Mouse (Mus musculus): ENCODE data around the gene Rab10. TPM values are rescaled to one million over a fixed set of nuclear protein-coding genes. Genes with fewer than 3 reads are reported as not detected.

Gene Rab10
- polyA plus RNA-seq, 1 experiment from 2014 or later, result 111 TPM

GRCm38 (mm10) chr12:3344155-3344554 is 34.4 kb upstream of the Rab10 start:
- H3K27me3 ChIP-seq (ENCODE audit: control insufficient read depth, insufficient read depth, low read length), result no peaks in the 10 kb centered on the region
- H3K36me3 ChIP-seq (ENCODE audit: control insufficient read depth, insufficient read depth, low read length), result no peaks in the 10 kb centered on the region
- DNase-seq (ENCODE audit: low spot score), result no peak
- no peak for ATAC-seq (replicated peaks; ENCODE audit: low FRiP score)
- no peak overlapping the region for H3K9ac ChIP-seq (ENCODE audit: low read length)
- H3K27ac ChIP-seq (ENCODE audit: low read depth, low read length), result no peak overlapping the region
- H3K4me3 ChIP-seq (ENCODE audit: low read depth, low read length), result no peak overlapping the region
- H3K4me1 ChIP-seq (replicated peaks; ENCODE audit: control insufficient read depth, insufficient read depth, low read length), result no peaks in the 10 kb centered on the region
- H3K9me3 ChIP-seq (ENCODE audit: control insufficient read depth, low read length), result no peaks in the 10 kb centered on the region; the same call in 1 of the 2 replicates
- H3K4me2 ChIP-seq (ENCODE audit: low read depth, low read length, severe bottlenecking), result no peak overlapping the region
- 90% methylated on average over 2 of the region's 2 CpGs for WGBS

- Histone ChIP-seq H3K4me3 (ENCODE audit: low read depth, low read length) (no peak overlapping the region), H3K27ac (ENCODE audit: low read depth, low read length) (no peak overlapping the region), H3K36me3 (ENCODE audit: control insufficient read depth, insufficient read depth, low read length) (no peaks in the 10 kb centered on the region), H3K4me2 (ENCODE audit: low read depth, low read length, severe bottlenecking) (no peak overlapping the region), H3K4me1 (replicated peaks; ENCODE audit: control insufficient read depth, insufficient read depth, low read length) (no peaks in the 10 kb centered on the region), H3K9ac (ENCODE audit: low read length) (no peak overlapping the region), H3K9me3 (ENCODE audit: control insufficient read depth, low read length) (no peaks in the 10 kb centered on the region; the same call in 1 of the 2 replicates), H3K27me3 (ENCODE audit: control insufficient read depth, insufficient read depth, low read length) (no peaks in the 10 kb centered on the region)
- no peak for ATAC-seq (replicated peaks; ENCODE audit: low FRiP score)
- DNase-seq (ENCODE audit: low spot score), result no peak
- 85% methylated on average over 1 of the region's 1 CpGs for WGBS
These were observed 29.2 kb upstream of the Rab10 start for GRCm38 (mm10) chr12:3338931-3339330.

GRCm38 (mm10) chr12:3329677-3330076 is 19.9 kb upstream of the Rab10 start:
- no peak for DNase-seq (ENCODE audit: low spot score)

GRCm38 (mm10) chr12:3325232-3325631 is 15.5 kb upstream of the Rab10 start:
- Histone ChIP-seq H3K4me2 (ENCODE audit: low read depth, low read length, severe bottlenecking) (no peak overlapping the region), H3K9me3 (ENCODE audit: control insufficient read depth, low read length) (no peaks in the 10 kb centered on the region; the same call in 1 of the 2 replicates), H3K4me3 (ENCODE audit: low read depth, low read length) (no peak overlapping the region), H3K36me3 (ENCODE audit: control insufficient read depth, insufficient read depth, low read length) (no peaks in the 10 kb centered on the region), H3K27me3 (ENCODE audit: control insufficient read depth, insufficient read depth, low read length) (no peaks in the 10 kb centered on the region), H3K4me1 (replicated peaks; ENCODE audit: control insufficient read depth, insufficient read depth, low read length) (no peaks in the 10 kb centered on the region), H3K27ac (ENCODE audit: low read depth, low read length) (no peak overlapping the region), H3K9ac (ENCODE audit: low read length) (no peak overlapping the region)
- no peak for ATAC-seq (replicated peaks; ENCODE audit: low FRiP score)
- DNase-seq (ENCODE audit: low spot score), result no peak
- WGBS, result 86% methylated on average over 2 of the region's 2 CpGs

More at GRCm38 (mm10) chr12:3329677-3330076, 19.9 kb upstream of the Rab10 start:
- Histone ChIP-seq H3K9ac (ENCODE audit: low read length) (no peak overlapping the region), H3K36me3 (ENCODE audit: control insufficient read depth, insufficient read depth, low read length) (no peaks in the 10 kb centered on the region), H3K4me2 (ENCODE audit: low read depth, low read length, severe bottlenecking) (no peak overlapping the region), H3K27me3 (ENCODE audit: control insufficient read depth, insufficient read depth, low read length) (no peaks in the 10 kb centered on the region), H3K4me1 (replicated peaks; ENCODE audit: control insufficient read depth, insufficient read depth, low read length) (no peaks in the 10 kb centered on the region), H3K9me3 (ENCODE audit: control insufficient read depth, low read length) (no peaks in the 10 kb centered on the region; the same call in 1 of the 2 replicates), H3K4me3 (ENCODE audit: low read depth, low read length) (no peak overlapping the region), H3K27ac (ENCODE audit: low read depth, low read length) (no peak overlapping the region)
- 77% methylated on average over 4 of the region's 4 CpGs for WGBS
- no peak for ATAC-seq (replicated peaks; ENCODE audit: low FRiP score)

- WGBS, result 83% methylated on average over 6 of the region's 6 CpGs
- Histone ChIP-seq H3K9ac (ENCODE audit: low read length) (no peak overlapping the region), H3K36me3 (ENCODE audit: control insufficient read depth, insufficient read depth, low read length) (no peaks in the 10 kb centered on the region), H3K4me1 (replicated peaks; ENCODE audit: control insufficient read depth, insufficient read depth, low read length) (no peaks in the 10 kb centered on the region), H3K4me3 (ENCODE audit: low read depth, low read length) (no peak overlapping the region), H3K9me3 (ENCODE audit: control insufficient read depth, low read length) (no peaks in the 10 kb centered on the region), H3K4me2 (ENCODE audit: low read depth, low read length, severe bottlenecking) (no peak overlapping the region), H3K27ac (ENCODE audit: low read depth, low read length) (no peak overlapping the region), H3K27me3 (ENCODE audit: control insufficient read depth, insufficient read depth, low read length) (no peaks in the 10 kb centered on the region)
- DNase-seq (ENCODE audit: low spot score), result no peak
- no peak for ATAC-seq (replicated peaks; ENCODE audit: low FRiP score)
These were observed 13.5 kb upstream of the Rab10 start for GRCm38 (mm10) chr12:3323241-3323640.

GRCm38 (mm10) chr12:3319377-3319776 is 9.6 kb upstream of the Rab10 start:
- H3K4me3 ChIP-seq (ENCODE audit: low read depth, low read length), result no peak overlapping the region
- 73% methylated on average over 4 of the region's 4 CpGs for WGBS
- H3K27me3 ChIP-seq (ENCODE audit: control insufficient read depth, insufficient read depth, low read length), result no peaks in the 10 kb centered on the region
- no peak overlapping the region for H3K9ac ChIP-seq (ENCODE audit: low read length)
- H3K4me2 ChIP-seq (ENCODE audit: low read depth, low read length, severe bottlenecking), result no peak overlapping the region
- no peaks in the 10 kb centered on the region for H3K36me3 ChIP-seq (ENCODE audit: control insufficient read depth, insufficient read depth, low read length)
- DNase-seq (ENCODE audit: low spot score), result no peak
- ATAC-seq (replicated peaks; ENCODE audit: low FRiP score), result no peak
- H3K27ac ChIP-seq (ENCODE audit: low read depth, low read length), result no peak overlapping the region
- H3K9me3 ChIP-seq (ENCODE audit: control insufficient read depth, low read length), result no peaks in the 10 kb centered on the region
- H3K4me1 ChIP-seq (replicated peaks; ENCODE audit: control insufficient read depth, insufficient read depth, low read length), result no peaks in the 10 kb centered on the region

GRCm38 (mm10) chr12:3316937-3317336 is 7.2 kb upstream of the Rab10 start:
- ATAC-seq (replicated peaks; ENCODE audit: low FRiP score), result no peak
- Histone ChIP-seq H3K27me3 (ENCODE audit: control insufficient read depth, insufficient read depth, low read length) (no peaks in the 10 kb centered on the region), H3K9ac (ENCODE audit: low read length) (no peak overlapping the region), H3K36me3 (ENCODE audit: control insufficient read depth, insufficient read depth, low read length) (no peaks in the 10 kb centered on the region), H3K4me1 (replicated peaks; ENCODE audit: control insufficient read depth, insufficient read depth, low read length) (no peaks in the 10 kb centered on the region), H3K27ac (ENCODE audit: low read depth, low read length) (no peak overlapping the region), H3K4me3 (ENCODE audit: low read depth, low read length) (no peak overlapping the region), H3K4me2 (ENCODE audit: low read depth, low read length, severe bottlenecking) (no peak overlapping the region), H3K9me3 (ENCODE audit: control insufficient read depth, low read length) (no peaks in the 10 kb centered on the region)
- WGBS, result 65% methylated on average over 3 of the region's 3 CpGs
- no peak for DNase-seq (ENCODE audit: low spot score)

- Histone ChIP-seq H3K27me3 (ENCODE audit: control insufficient read depth, insufficient read depth, low read length) (no peaks in the 10 kb centered on the region), H3K4me1 (replicated peaks; ENCODE audit: control insufficient read depth, insufficient read depth, low read length) (no peaks in the 10 kb centered on the region), H3K9me3 (ENCODE audit: control insufficient read depth, low read length) (no peaks in the 10 kb centered on the region), H3K4me3 (ENCODE audit: low read depth, low read length) (no peak overlapping the region), H3K4me2 (ENCODE audit: low read depth, low read length, severe bottlenecking) (no peak overlapping the region), H3K9ac (ENCODE audit: low read length) (no peak overlapping the region), H3K36me3 (ENCODE audit: control insufficient read depth, insufficient read depth, low read length) (no peaks in the 10 kb centered on the region), H3K27ac (ENCODE audit: low read depth, low read length) (no peak overlapping the region)
- DNase-seq (ENCODE audit: low spot score), result no peak
- ATAC-seq (replicated peaks; ENCODE audit: low FRiP score), result no peak
- WGBS, result 63% methylated on average over 2 of the region's 2 CpGs
These were observed 6.3 kb upstream of the Rab10 start for GRCm38 (mm10) chr12:3316083-3316482.

- H3K9ac ChIP-seq (ENCODE audit: low read length), result no peak overlapping the region
- H3K9me3 ChIP-seq (ENCODE audit: control insufficient read depth, low read length), result no peaks in the 10 kb centered on the region
- H3K4me1 ChIP-seq (replicated peaks; ENCODE audit: control insufficient read depth, insufficient read depth, low read length), result 0 out of 2 replicates have a peak, but pooled peaks cover 2% of the 10 kb centered on the region
- no peak overlapping the region for H3K4me3 ChIP-seq (ENCODE audit: low read depth, low read length)
- DNase-seq (ENCODE audit: low spot score) (no peak), ATAC-seq (replicated peaks; ENCODE audit: low FRiP score) (no peak)
- WGBS, result 94% methylated on average over 3 of the region's 3 CpGs
- H3K27ac ChIP-seq (ENCODE audit: low read depth, low read length), result no peak overlapping the region
- no peak overlapping the region for H3K4me2 ChIP-seq (ENCODE audit: low read depth, low read length, severe bottlenecking)
- no peaks in the 10 kb centered on the region for H3K27me3 ChIP-seq (ENCODE audit: control insufficient read depth, insufficient read depth, low read length)
- H3K36me3 ChIP-seq (ENCODE audit: control insufficient read depth, insufficient read depth, low read length), result no peaks in the 10 kb centered on the region
These were observed 3.1 kb upstream of the Rab10 start for GRCm38 (mm10) chr12:3312886-3313285.

Data from forebrain, embryonic 11.5 days (tissue).